Mouse (Mus musculus): ENCODE results near the gene Pcgf5.

DNA sequence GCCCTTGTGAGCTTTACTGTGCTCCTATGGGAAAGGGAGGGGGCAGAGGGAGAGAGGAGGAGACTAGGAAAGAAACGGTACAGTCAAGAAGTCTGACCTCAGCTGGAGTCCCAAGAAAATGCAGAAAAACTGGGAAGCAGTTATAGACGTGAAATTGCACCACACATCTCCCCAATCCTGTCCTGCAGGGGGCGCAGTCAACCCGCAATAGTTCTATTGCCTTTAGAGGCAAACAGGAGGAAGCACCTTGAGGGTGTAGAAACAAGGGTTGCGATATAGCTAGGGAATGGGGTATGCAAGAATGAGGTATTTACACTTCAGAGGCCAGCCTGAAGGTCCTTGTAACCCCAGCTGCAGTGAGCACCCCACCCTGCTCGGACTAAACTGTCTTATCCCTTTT lies 122.0 kb downstream of the Pcgf5 start:
- peak; percentile 75 for TF ChIP-seq CTCF (IDR thresholded peaks at IDR 0.05)
- no peak for TF ChIP-seq EP300 (IDR thresholded peaks at IDR 0.05)
